Mouse (Mus musculus) erythroblast, embryonic 14.5 days (primary cell): ENCODE measurements around the gene Pclo. TPM values are rescaled to one million over a fixed set of nuclear protein-coding genes. Genes with fewer than 3 reads are reported as not detected.
A peak's percentile ranks its signal among the peaks of the same experiment; 100 is the strongest.
"Not testable (repeated sequence)": the region's sequence is repeated elsewhere in the genome, so short reads cannot be mapped to it uniquely, and the experiment has no call there.

Experiments used
- H3K27me3 ChIP-seq: 2 replicates; pipeline ENCODE4 v1.6.1; 2012; ENCODE audit warnings: inconsistent platforms; ENCODE audit not compliant: control insufficient read depth
- H3K36me3 ChIP-seq: 2 replicates; pipeline ENCODE4 v1.6.1; 2012; ENCODE audit warnings: mild to moderate bottlenecking, inconsistent platforms; ENCODE audit not compliant: control insufficient read depth
- H3K4me1 ChIP-seq: 2 replicates; pipeline ENCODE4 v1.6.1; 2012; ENCODE audit warnings: inconsistent platforms; ENCODE audit not compliant: control insufficient read depth
- H3K4me3 ChIP-seq: replicated peaks from 2 replicates; pipeline ENCODE3; 2012; ENCODE audit warnings: moderate library complexity, mild to moderate bottlenecking, inconsistent platforms
- H3K9me3 ChIP-seq: 2 replicates; pipeline ENCODE4 v1.6.1; 2012; ENCODE audit warnings: low read length, inconsistent platforms, mixed read lengths; ENCODE audit not compliant: control insufficient read depth
- GATA1 ChIP-seq: IDR thresholded peaks from 2 replicates; pipeline ENCODE4 v1.6.1; 2012; ENCODE audit warnings: low read length, inconsistent platforms, mixed read lengths
- TAL1 ChIP-seq: IDR thresholded peaks from 3 replicates; pipeline ENCODE4 v1.6.1; 2012; ENCODE audit warnings: low read length, inconsistent platforms, mixed read lengths
- polyA plus RNA-seq: library from polyadenylated mRNA; stranded (reverse); fragments of >175 nt; gene quantifications from 2 replicates; pipeline ENCODE4 v1.2.3, GENCODE M21; 2012

Gene Pclo
- under 0.01 TPM in 1 of 2 replicates, not detected in the other for polyA plus RNA-seq

DNA sequence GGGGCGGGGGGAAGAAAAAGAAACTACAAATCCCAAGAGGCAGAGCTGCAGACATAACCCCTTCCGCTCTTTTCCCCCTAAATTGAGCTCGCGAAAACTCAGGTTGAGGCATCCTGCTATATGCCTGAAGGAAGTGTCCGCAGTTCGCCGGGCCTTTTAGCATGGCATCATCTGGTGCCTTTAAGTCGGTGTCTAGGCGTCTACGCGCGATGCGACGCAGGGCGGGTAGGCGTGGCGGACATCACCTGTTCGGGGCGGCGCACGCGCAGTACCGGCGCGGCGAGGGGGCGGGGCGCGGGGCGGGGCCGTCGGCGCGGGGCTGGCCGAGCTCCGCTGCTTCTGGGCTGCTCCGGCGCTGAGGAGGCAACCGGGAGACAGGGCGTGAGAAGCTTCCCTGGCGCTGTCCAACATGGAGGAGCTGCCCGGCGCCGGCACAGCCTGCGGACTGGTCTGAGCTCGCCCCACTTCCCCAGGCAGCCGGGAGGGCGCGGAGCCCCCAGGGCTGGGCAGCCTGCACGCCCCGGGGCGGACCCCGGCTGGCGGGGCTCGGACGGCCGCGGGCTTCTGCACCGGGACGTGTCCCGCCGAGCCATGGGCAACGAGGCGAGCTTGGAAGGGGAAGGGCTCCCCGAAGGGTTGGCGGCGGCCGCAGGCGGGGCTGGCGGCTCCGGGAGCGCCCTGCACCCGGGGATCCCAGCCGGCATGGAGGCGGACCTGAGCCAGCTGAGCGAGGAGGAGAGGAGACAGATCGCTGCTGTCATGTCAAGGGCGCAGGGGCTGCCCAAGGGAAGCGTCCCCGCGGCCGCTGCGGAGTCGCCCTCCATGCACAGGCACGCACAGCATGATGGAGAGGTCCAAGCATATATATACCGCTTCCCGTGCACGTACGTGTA is at the start of gene Pclo:
Gene Pclo, plus strand, starts transcription at position 288 of the 893 bp plus-strand sequence.
- no peak for TF ChIP-seq TAL1
- no peak for TF ChIP-seq GATA1
- Histone ChIP-seq H3K27me3 (peaks cover 14% of the 10 kb centered on the region), H3K4me1 (peaks cover 8% of the 10 kb centered on the region), H3K36me3 (no peaks in the 10 kb centered on the region), H3K4me3 (peak within 1 kb of the TSS; percentile 52), H3K9me3 (no peaks in the 10 kb centered on the region; the same call in 1 of the 2 replicates)

DNA sequence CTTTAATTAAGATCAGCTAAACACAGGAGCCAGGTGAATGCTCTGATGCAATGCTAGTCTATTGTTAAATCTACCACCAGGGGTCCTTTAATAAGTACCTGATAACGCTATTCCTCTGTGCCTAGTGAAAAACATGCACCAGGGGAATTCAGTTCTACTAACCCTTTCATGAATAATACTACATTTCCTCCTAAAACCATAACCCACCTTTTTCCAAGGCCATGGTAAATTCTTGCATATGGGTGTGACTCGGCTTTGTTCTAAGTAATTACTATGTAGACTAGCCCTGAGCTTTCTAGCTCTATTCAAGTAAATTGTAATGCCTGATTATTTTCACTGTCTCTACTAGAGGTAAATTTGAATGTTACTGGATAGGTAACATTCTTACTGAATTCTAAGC is 20.3 kb upstream of the Pclo start:
- not testable (repeated sequence) for H3K4me1 ChIP-seq, H3K27me3 ChIP-seq, H3K9me3 ChIP-seq, H3K4me3 ChIP-seq, H3K36me3 ChIP-seq

DNA sequence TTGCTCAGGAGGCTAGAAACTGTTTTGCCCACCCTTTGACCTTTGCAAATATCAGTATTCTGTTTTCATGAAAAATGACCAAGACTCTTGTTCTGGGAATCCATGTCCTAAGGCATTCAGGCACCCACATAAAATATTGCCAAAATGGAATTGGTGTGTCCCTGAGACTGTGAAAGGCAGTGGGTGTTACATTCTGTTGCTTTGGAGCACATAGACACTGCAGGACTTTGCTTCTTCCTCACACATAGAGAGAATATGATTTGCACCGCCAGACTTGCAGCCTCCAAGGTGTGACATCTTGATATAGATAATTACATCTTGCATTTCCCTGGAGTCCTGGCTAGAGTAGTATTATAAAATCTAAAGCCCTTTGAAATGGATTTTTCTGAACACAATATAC is 6.2 kb upstream of the Pclo start:
- H3K4me1 ChIP-seq, result no peaks in the 10 kb centered on the region
- H3K27me3 ChIP-seq, result no peaks in the 10 kb centered on the region
- no peak overlapping the region for H3K4me3 ChIP-seq
- H3K9me3 ChIP-seq, result no peaks in the 10 kb centered on the region
- no peak for TF ChIP-seq TAL1
- no peak for TF ChIP-seq GATA1
- no peaks in the 10 kb centered on the region for H3K36me3 ChIP-seq

DNA sequence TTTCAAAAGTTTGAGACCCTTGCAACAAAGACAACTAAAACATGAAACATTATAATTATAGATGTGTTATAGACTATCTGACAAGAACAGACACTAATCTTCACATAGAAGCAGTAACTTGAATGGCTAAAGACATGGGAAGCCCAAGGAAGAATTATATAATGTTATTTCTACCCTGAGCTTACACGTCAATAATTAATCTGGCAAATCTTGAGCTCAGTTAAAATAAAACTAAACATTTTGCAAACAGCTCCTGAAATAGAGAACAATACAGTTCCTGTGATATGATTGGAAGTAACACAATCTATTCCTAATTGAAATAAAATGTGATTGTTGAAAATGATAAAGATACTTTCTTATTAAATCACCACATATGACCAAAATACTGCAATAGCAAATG is 5.1 kb upstream of the Pclo start:
- peaks cover 2% of the 10 kb centered on the region for H3K4me1 ChIP-seq
- TF ChIP-seq GATA1 (no peak), TAL1 (no peak)
- H3K27me3 ChIP-seq, result peaks cover 2% of the 10 kb centered on the region
- no peaks in the 10 kb centered on the region for H3K36me3 ChIP-seq
- no peak overlapping the region for H3K4me3 ChIP-seq
- H3K9me3 ChIP-seq, result no peaks in the 10 kb centered on the region; the same call in 1 of the 2 replicates

DNA sequence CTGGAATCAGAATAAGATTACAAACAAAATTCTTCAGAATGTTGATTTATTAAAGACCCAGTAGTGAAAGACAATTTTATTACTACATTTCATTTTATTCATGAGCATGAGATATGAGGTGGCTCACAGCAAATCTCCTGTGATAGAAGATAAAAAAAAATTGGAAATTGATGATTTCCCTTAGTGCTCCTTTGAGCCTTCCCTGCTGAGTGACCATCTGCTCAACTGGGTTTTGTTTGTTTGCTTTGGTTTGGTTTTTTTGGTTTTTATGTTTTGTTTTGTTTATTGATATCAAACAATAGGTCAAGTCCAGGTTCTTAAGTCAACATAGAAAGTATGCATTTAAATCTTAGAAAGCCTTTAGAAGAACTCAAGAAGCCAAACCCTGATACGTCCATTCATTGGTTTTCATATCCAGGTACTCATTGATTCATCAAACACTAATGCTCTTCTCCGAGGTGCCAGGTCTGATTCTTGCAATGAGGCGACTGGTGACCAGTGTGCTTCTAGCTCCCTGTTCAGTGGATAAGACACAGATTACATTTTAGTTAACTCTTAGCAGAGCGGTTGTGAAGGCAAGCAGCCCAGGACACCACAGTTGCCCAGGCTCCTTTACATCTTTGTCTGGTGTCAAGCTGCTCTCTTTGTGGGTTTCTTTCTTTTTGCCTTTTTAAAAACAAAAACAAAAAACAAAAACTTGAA is 3.6 kb downstream of the Pclo start:
- no peaks in the 10 kb centered on the region; the same call in 1 of the 2 replicates for H3K9me3 ChIP-seq
- no peak overlapping the region for H3K4me3 ChIP-seq
- peaks cover 14% of the 10 kb centered on the region for H3K27me3 ChIP-seq
- H3K36me3 ChIP-seq, result no peaks in the 10 kb centered on the region
- TF ChIP-seq TAL1 (no peak), GATA1 (no peak)
- H3K4me1 ChIP-seq, result peaks cover 8% of the 10 kb centered on the region

DNA sequence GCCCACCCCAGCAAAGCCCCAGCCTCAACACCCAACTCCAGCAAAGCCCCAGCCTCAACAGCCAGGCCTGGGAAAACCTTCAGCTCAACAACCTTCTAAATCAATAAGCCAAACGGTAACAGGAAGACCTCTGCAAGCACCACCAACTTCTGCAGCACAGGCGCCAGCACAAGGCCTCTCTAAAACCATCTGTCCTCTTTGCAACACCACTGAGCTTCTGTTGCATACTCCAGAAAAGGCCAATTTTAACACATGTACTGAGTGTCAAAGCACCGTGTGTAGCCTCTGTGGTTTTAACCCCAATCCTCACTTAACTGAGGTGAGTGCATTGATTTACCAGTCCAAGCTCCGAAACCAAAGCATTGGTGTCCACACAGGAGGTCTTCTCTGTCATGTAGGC is 7.3 kb downstream of the Pclo start:
- Histone ChIP-seq H3K9me3 (no peaks in the 10 kb centered on the region), H3K4me3 (no peak overlapping the region), H3K36me3 (no peaks in the 10 kb centered on the region), H3K4me1 (no peaks in the 10 kb centered on the region), H3K27me3 (no peaks in the 10 kb centered on the region)
- no peak for TF ChIP-seq TAL1
- no peak for TF ChIP-seq GATA1

DNA sequence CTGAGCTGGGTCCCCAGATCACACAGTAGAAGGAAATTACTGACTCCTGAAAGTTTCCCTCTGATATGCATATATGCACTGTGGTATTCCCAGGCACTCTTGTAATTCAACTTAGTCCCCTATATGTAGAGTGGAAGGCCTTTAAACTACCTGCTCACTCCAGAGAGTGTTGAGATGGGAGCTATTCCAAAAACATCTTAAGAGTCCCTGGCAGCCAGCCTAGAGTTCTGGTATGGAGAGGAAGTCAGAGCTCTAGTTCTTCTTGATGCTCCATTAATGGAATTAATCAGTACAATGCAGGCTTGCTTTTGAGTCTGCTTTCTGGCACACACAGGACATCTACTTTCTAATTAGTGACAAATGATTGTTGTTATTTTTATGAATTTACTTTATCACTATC is 11.3 kb downstream of the Pclo start:
- no peaks in the 10 kb centered on the region for H3K27me3 ChIP-seq
- no peaks in the 10 kb centered on the region for H3K36me3 ChIP-seq
- TF ChIP-seq GATA1, result no peak
- no peak for TF ChIP-seq TAL1
- no peak overlapping the region for H3K4me3 ChIP-seq
- no peaks in the 10 kb centered on the region for H3K9me3 ChIP-seq
- no peaks in the 10 kb centered on the region for H3K4me1 ChIP-seq

DNA sequence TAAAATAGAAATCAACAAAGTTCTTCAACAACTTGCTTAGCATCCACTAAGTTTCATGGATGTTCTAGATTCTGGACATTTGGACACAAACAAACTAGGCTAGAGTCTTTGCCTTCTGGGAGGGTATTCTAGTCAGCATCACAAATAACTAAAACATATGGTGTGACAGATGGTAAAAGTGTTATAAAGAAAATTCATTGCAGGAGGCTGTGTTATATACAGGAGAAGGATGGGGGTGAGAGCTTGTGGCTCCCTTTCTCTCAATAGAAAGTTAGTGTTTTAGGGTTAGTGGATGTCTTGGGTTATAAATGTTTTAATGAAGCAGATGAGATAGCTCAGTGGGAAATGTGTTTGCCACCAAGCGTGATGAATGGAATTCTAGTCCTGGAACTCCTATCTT is 13.1 kb downstream of the Pclo start:
- H3K36me3 ChIP-seq, result no peaks in the 10 kb centered on the region
- TF ChIP-seq GATA1 (no peak), TAL1 (no peak)
- H3K4me1 ChIP-seq, result no peaks in the 10 kb centered on the region
- no peaks in the 10 kb centered on the region for H3K9me3 ChIP-seq
- no peak overlapping the region for H3K4me3 ChIP-seq
- H3K27me3 ChIP-seq, result no peaks in the 10 kb centered on the region

DNA sequence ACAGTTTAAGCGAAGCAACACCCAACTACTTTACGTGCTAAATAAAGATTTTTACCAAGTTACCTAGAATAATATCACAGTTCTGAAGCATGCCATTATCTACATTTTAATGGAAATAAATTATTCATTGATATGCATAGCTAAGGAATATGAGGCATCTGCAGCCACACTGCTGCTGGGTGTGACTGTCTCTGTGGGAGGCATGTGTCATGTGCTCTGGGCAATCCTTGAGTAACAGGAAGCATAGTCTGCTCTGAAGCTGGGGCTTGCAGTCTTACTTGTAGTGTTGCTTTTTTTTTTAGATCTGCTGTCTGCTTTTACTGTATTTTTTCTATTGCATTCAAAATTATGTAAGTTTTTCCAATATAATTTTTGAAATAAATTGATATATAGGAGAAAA is 17.2 kb downstream of the Pclo start:
- TF ChIP-seq GATA1, result no peak
- no peak for TF ChIP-seq TAL1
- Histone ChIP-seq H3K9me3 (no peaks in the 10 kb centered on the region), H3K27me3 (no peaks in the 10 kb centered on the region), H3K4me3 (no peak overlapping the region), H3K36me3 (no peaks in the 10 kb centered on the region), H3K4me1 (no peaks in the 10 kb centered on the region)
